Mouse (Mus musculus): ENCODE measurements around the gene Akr1c6.
"Not testable (repeated sequence)": the region's sequence is repeated elsewhere in the genome, so short reads cannot be mapped to it uniquely, and the experiment has no call there.

Akr1c6 gene

GRCm38 (mm10) chr13:4434006-4434405 is at the start of gene Akr1c6:
TSS of gene Akr1c6 (plus strand) at chr13:4434306.
- DNase-seq = no peak

- no peak for DNase-seq
These were observed 49.2 kb upstream of the Akr1c6 start for GRCm38 (mm10) chr13:4384918-4385317.

DNA sequence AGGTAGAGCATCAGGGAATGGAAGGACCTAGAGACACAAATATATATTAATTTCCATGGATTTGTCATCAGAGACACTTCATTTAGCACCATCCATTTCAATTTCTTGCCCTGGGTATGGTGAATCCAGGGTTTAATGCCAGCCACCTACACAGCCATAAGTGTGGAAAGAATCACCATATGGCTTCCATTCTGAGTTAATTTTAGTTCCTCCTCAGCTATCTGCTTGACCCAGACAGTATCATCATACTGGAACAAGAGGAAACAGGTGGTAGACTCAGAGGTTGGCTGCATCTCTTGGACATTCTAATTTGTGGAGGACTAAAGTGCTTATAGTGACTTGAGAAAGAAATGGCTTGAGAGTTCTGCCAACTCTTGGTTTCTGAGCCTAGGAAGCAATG is 48.6 kb upstream of the Akr1c6 start:
- DNase-seq = no peak

DNA sequence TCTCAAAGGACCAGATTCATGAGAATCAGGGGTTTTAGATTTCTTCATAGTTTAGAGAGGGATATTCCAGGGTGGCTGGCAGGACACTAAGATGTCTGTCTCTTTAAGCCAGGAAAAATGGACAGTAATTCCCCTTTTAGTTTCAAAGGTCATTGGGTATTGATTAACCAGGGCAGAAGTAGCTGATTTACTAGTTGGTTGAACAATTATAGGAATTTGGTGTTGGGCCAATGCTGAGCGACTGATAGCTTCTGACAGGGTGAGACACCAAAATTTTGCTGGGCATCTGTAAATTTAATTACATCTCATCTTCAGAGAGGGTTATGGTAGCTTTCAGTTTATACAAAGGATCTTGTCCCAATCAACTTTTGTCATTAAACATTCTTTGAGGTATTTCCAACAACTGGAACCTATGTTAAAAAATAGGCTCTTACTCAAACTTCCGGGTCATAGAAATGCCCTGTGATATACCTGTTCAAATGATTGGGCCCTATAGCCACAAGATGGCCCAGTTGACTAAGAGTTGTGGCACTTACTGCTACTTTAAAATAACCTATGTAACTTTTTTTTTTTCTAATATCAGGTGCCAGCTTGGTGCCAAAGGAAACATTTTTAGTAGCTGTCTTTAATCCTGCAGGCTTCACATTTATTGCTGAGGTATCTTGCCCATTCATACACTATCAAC is 45.2 kb upstream of the Akr1c6 start:
- DNase-seq = no peak

- not testable (repeated sequence) for DNase-seq
These were observed 33.7 kb upstream of the Akr1c6 start for GRCm38 (mm10) chr13:4400360-4400759.

DNA sequence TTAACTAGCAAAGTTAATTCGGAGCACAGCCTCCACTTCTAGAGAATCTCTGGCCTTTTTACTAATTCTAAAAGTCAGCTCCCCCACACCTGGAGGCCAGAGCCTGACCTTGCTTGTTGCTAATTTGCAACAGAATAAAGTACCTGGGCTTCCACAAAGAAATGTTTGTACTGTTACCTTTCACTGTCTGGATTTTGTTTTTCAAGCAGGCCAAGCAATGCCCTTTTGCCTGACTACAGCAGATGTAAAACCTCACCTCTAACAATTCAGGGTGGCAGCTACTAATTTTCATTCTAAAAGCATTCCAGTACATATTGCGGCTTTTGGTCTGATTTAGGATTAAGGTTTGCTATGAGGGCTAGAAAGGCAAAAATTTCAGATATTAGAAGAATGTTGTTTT is 33.3 kb upstream of the Akr1c6 start:
- DNase-seq = no peak

DNA sequence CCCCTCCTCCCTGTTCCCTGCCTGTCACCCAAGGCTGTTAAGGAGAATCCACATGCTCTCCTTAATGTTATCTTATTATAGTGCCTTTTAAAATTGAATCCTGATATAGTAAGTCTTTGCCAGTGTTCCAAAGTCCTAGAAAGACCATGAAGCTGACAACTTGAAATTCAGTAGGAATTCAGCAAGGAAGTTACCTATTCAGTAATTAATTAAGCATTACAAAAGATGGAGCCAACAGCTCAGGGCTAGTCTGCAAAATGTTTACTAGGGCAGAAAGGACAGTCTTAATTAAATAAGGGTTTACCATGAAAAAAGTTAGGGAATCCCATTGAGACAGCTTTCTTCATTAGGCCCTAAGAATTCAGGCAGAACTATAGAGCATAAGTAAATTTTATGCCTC is 31.9 kb upstream of the Akr1c6 start:
- no peak for DNase-seq

GRCm38 (mm10) chr13:4404726-4405125 is 29.4 kb upstream of the Akr1c6 start:
- no peak for DNase-seq

GRCm38 (mm10) chr13:4406771-4407170 is 27.3 kb upstream of the Akr1c6 start:
- no peak for DNase-seq

- no peak for DNase-seq
These were observed 5.5 kb upstream of the Akr1c6 start for GRCm38 (mm10) chr13:4428558-4428957.

DNA sequence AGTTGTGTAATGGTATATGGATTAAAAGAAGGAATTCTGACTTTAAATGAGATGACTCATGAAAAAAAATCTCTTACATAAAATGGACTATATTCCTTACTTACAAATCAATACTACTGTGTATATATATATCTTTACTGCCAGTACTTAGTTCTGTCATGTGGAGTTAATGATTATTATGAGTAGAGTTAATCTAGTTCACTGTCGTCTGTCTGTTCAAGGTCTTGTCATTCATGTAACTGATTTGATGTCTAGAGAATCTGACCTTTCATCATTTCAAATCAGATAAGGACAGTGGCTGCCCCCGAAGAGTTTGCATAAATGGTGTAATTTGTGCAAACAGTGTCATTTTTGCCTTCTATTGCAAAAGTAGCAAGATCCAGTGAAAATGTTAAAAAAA is 5.1 kb upstream of the Akr1c6 start:
- no peak for DNase-seq

- DNase-seq = no peak
These were observed 3.0 kb upstream of the Akr1c6 start for GRCm38 (mm10) chr13:4431129-4431528.

DNA sequence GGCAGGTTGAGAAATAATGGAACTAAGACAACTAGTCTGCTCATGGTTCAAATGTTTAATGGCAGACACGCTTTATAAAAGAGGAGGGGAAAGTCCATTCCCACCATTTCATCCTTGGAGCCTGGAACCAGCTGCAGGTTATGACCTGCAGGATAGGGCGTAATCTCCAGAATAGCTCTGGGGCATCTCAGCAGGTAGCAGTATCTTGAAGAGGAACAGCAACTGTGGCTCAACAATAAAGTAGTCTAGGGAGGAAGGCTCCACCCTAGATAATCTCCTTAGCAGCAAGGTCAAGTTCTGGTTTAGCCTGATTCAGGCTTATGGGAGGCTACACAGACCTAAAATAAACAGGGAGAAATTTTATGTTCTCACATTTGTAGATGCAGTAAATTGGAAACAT is 31.5 kb downstream of the Akr1c6 start:
- no peak for DNase-seq

DNA sequence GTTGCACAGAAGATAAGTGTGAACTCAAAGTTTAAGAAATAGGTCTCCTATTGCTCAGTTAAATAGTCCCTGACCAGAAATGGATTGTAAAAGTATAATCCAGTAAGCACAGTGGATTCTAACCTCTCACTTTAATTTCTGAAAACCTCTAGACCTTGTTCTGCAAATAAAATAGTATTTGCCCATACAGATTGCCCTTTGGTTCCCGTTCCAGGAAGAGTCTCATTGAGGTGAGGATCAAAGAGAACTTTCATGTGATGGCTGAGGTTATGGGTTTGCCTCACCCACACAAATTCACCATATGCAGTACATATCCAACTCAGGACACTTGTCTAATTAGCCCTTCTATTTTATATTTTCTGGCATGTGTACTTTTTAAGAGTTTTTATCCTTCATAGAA is 33.8 kb downstream of the Akr1c6 start:
- DNase-seq = no peak

Data from lung, postnatal 36 days (tissue).